Mouse (Mus musculus): ENCODE results near the gene Atp2b2.
"Not testable (repeated sequence)": the region's sequence is repeated elsewhere in the genome, so short reads cannot be mapped to it uniquely, and the experiment has no call there.

Atp2b2 gene

DNA sequence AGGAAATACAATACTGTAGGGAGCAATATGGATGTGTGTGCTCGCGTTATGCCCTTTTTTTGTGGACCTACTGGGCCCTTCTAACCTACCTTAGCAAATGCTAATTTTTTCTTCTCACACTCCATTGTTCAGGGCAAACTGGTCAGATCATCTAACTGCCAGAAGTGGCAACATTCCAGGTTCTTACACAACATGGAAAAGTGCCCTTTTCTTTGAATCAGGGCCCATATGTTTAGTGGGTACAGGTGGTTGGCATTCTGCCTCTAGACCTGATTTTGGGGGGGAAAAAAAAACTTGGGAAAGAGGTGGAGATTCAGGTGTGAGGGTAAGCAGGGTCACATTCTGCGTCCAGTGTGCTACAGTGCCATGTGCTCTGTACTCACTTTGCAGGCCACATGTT lies 324.9 kb downstream of the Atp2b2 start:
- DNase-seq (ENCODE audit: low read depth, low spot score): no peak

GRCm38 (mm10) chr6:113714797-113715196 lies 327.6 kb downstream of the Atp2b2 start:
- DNase-seq (ENCODE audit: low read depth, low spot score): no peak

- DNase-seq (ENCODE audit: low read depth, low spot score): no peak
Measured at GRCm38 (mm10) chr6:113714276-113714675, 328.1 kb downstream of the Atp2b2 start.

DNA sequence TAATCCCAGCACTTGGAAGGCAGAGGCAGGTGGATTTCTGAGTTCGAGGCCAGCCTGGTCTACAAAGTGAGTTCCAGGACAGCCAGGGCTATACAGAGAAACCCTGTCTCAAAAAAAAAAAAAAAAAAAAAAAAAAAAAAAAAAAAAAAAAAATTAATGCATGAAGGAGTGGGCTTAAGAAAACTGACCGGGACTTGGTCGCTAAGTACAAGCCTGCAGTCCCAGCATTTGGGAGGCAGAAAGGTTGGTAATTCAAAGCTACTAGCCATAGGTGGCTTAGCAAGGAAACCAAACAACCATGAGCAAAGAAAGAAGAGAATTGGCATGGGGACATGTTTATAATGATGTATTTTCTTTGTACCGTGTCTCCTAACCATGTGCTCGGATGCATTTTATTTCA lies 329.0 kb downstream of the Atp2b2 start:
- DNase-seq (ENCODE audit: low read depth, low spot score): not testable (repeated sequence)

DNA sequence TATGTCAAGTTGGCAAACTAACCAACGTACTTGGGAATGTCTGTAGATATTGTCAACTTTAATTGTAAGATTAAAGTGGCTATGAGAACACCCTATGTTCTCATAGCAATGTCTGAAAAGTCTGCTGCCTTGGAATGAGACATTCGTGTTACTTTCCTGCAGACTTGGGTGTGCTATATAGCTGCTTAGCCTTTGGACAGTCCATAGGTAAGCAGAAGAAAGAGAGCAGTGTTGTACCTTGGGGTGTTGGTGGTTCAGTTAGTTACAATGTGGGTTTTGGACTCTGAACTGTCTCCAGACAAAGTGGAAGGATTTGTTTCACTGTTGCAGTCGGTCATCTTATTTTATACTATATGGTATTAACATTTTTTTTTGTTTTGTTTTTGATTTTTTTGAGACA lies 329.7 kb downstream of the Atp2b2 start:
- no peak for DNase-seq (ENCODE audit: low read depth, low spot score)

DNA sequence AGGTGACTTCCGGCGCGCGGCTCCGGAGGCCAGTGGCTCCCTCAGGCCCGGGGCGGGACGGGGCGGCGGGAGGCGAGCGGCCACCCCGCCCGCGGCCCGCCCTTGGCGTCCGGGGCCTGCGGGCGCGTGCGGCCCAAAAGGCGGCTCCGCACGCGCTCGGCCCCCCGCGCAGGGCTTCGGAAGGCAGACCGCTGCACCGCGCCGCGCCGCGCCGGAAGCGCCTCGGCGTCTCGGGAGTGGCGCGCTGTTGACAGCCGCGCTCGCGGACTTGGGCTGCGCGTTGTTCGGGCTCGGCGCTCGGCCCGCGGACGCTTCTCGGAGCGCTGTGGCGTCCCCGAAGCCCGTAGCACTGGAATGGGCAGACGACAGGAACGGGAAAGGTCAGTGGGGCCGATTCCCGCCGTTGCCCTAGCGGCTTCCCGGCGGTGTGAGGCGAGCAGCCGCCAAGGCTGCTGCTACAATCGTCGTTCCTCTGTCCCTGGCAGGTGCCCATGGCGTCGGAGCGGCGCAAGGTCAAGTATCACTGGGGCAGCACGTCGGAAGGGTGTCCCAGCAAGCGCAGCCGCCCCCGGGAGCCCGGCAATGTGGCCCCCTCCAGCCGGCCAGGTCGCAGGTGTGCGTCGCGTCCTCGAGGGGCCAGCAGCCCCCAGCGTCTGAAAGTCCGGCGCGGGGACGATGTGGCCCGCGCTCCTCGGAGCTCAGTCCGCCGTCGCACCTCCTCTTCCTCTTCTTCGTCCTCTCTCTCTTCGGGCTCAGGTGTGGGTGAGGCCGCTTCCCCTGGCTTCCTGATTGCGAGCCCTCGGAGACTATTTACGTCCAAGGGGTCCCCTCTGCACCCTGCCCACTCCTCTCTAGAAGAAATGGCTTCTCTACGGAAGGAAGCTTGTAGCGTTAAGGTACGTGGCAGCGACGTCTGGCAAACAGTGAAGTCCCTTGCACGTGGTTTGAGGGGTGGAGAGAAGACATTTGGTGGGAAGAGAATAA lies 344.9 kb downstream of the Atp2b2 start:
- DNase-seq (ENCODE audit: low read depth, low spot score): no peak

DNA sequence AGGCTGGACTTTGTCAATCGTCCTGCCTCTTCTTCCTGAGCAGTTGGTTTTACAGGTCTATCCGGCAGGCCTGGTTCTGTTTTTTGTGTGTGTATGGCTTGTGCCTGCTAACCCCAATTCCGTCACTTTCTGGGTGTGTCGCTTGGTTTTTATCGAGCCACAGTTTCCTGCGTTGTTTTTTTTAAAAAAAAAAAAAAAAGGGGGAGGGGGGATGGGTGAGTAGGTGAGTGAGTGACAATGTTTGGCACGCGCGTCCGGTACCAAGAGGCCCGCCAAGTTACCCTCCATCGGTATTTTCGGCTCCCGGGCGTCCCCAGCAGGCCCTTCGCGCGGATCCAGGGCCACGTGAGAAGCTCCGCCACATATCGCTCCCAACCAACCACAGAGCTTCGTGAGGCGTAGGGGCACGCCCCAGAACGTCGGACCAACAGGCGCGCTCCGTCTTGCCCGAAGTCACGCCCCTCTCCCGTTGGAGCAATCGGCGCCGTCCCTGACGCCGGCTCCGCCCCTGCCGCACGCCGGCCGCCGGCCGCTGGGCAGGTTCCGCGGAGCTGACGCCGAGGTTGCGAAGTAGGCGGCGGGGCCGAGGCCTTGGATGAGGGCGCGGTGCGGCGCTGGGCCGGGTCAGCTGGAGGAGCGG lies 345.7 kb downstream of the Atp2b2 start, which contains the start of gene Tatdn2:
Tatdn2 (plus strand) TSS at position 469 of the 640 bp plus-strand sequence.
- peak; percentile 99 for DNase-seq (ENCODE audit: low read depth, low spot score)

DNA sequence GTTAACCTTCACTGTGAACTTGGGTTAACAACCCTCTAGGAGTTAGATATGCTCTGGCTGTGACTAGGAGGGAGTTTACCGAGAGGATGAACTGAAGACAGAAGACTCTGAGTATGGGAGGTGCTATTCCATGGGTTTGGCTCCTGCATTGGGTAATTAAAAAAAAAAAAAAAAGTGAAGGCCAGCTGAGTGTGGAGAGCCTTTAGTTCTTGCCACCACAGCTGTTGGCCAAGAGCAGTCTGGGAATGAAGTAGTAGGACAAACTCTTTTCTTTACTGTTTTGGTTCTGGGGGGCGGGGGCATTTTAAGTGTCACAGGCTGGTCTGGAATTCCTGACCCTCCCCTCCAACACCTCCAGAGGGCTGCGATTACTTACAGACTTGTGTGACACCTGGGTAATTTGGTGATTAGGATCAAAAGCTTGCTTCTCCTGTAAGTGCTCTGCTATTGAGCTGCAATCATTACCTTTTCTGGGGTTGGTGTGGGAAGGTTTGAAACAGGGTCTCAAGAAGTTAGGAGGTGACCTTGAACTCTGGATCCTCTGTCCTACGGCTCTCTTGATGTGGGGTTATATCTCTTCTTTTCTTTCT lies 346.6 kb downstream of the Atp2b2 start:
- DNase-seq (ENCODE audit: low read depth, low spot score): peak; percentile 66

DNA sequence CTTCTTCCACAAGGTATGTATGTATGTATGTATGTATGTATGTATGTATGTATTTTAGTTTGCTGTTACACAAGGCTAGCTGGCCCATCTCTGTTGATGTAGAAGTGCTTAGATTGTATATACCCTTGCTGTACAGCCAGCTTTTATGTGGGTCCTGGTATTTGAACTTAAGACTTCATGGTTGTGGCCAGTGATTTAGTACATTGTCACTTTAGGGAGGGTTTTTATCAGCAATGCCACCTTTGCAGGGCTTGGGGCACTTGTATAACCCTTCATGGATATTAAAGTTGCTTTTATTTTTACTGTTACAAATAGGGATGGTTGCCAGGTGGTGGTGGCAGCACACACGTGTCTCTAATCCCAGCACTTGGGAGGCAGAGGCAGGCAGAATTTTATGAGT lies 347.2 kb downstream of the Atp2b2 start:
- DNase-seq (ENCODE audit: low read depth, low spot score): no peak
